Mouse (Mus musculus) spleen, adult 2 months (tissue): Measurements from ENCODE around the gene Kat6b. TPM values are rescaled to one million over a fixed set of nuclear protein-coding genes. Genes with fewer than 3 reads are reported as not detected.
A peak's percentile ranks its signal among the peaks of the same experiment; 100 is the strongest.

ENCODE experiments used
- DNase-seq, 2 experiments: peaks; one replicate each; pipeline versions ENCODE4 v3.0.0 to v3.0.0-alpha.2; 2012 to 2021; ENCODE audit warnings: low spot score in 2 of 2, low read depth in 1 of 2
- H3K27ac ChIP-seq: fragments of 200-500 bp; 2 replicates; pipeline ENCODE4 v1.5.1; 2012; ENCODE audit warnings: low read length, inconsistent platforms; ENCODE audit not compliant: insufficient read depth
- H3K27me3 ChIP-seq: fragments of 200-500 bp; 2 replicates; pipeline ENCODE4 v1.6.1; 2012; ENCODE audit warnings: mild to moderate bottlenecking, moderate library complexity, low read length, inconsistent platforms; ENCODE audit not compliant: control insufficient read depth, insufficient read depth
- H3K36me3 ChIP-seq: fragments of 200-500 bp; 2 replicates; pipeline ENCODE4 v1.6.1; 2012; ENCODE audit warnings: mild to moderate bottlenecking, low read length, inconsistent platforms; ENCODE audit not compliant: control insufficient read depth, insufficient read depth
- H3K4me1 ChIP-seq: fragments of 200-500 bp; 2 replicates; pipeline ENCODE4 v1.6.1; 2011; ENCODE audit warnings: inconsistent platforms; ENCODE audit not compliant: control insufficient read depth, insufficient read depth, insufficient read length
- H3K4me3 ChIP-seq: fragments of 200-500 bp; 2 replicates; pipeline ENCODE4 v1.5.1; 2011; ENCODE audit warnings: mild to moderate bottlenecking, inconsistent platforms; ENCODE audit not compliant: insufficient read depth, insufficient read length; ENCODE audit errors: extremely low read depth
- CTCF ChIP-seq: fragments of 200-500 bp; IDR thresholded peaks from 2 replicates; pipeline ENCODE4 v1.5.1; 2011; ENCODE audit warnings: mild to moderate bottlenecking, inconsistent platforms; ENCODE audit not compliant: insufficient read depth, insufficient read length, insufficient replicate concordance; ENCODE audit errors: extremely low read depth
- POLR2A ChIP-seq: fragments of 200-500 bp; IDR thresholded peaks from 2 replicates; pipeline ENCODE4 v1.6.1; 2011; ENCODE audit warnings: low read depth, low read length, inconsistent platforms
- WGBS: fragments of 180-500 bp; shearing (Covaris S2); methylation state at CpG from one replicate; pipeline ENCODE4 v1.1.7; 2018; 5-methylcytosine and 5-hydroxymethylcytosine counted together
- polyA plus RNA-seq: library from polyadenylated mRNA; depleted of rRNA; stranded (reverse); fragments of >200 nt; gene quantifications from 2 replicates; pipeline ENCODE4 v1.2.3, GENCODE M21; 2012

The Kat6b gene
- polyA plus RNA-seq, 1 experiment: 6.1 TPM

GRCm38 (mm10) chr14:21498361-21498996 is 17.2 kb downstream of the Kat6b start:
- Histone ChIP-seq H3K4me3 (no peak overlapping the region), H3K27me3 (peaks cover 4% of the 10 kb centered on the region; the same call in 1 of the 2 replicates), H3K4me1 (peaks cover 3% of the 10 kb centered on the region; the same call in 1 of the 2 replicates), H3K27ac (no peak overlapping the region), H3K36me3 (no peaks in the 10 kb centered on the region)
- 24% methylated on average over 7 of the region's 7 CpGs for WGBS
- no peak for DNase-seq
- TF ChIP-seq POLR2A: no peak

- Histone ChIP-seq H3K27me3 (peaks cover 4% of the 10 kb centered on the region; the same call in 1 of the 2 replicates), H3K27ac (no peak overlapping the region), H3K4me1 (peaks cover 3% of the 10 kb centered on the region; the same call in 1 of the 2 replicates), H3K4me3 (peak overlapping the region; percentile 78), H3K36me3 (no peaks in the 10 kb centered on the region)
- TF ChIP-seq POLR2A: no peak
- no peak for TF ChIP-seq CTCF
- no peak for DNase-seq
- 2% methylated on average over 33 of the region's 33 CpGs for WGBS
These were observed 17.9 kb downstream of the Kat6b start for GRCm38 (mm10) chr14:21499011-21499581.

- WGBS: 1% methylated on average over 52 of the region's 57 CpGs
- Histone ChIP-seq H3K27me3 (peaks cover 4% of the 10 kb centered on the region; the same call in 1 of the 2 replicates), H3K27ac (peak overlapping the region; percentile 68), H3K4me1 (peaks cover 3% of the 10 kb centered on the region; the same call in 1 of the 2 replicates), H3K4me3 (peak overlapping the region; percentile 78), H3K36me3 (no peaks in the 10 kb centered on the region)
- DNase-seq: peak; percentile 11 to 63
- no peak for TF ChIP-seq POLR2A
- no peak for TF ChIP-seq CTCF
These were observed 18.5 kb downstream of the Kat6b start for GRCm38 (mm10) chr14:21499631-21500153.

- under 1% methylated on average over 75 of the region's 75 CpGs for WGBS
- Histone ChIP-seq H3K36me3 (no peaks in the 10 kb centered on the region), H3K4me1 (peaks cover 3% of the 10 kb centered on the region; the same call in 1 of the 2 replicates), H3K27ac (peak overlapping the region; percentile 99), H3K4me3 (peak overlapping the region; percentile 87), H3K27me3 (peaks cover 4% of the 10 kb centered on the region; the same call in 1 of the 2 replicates)
- peak; percentile 99 to 100 for DNase-seq
- peak; percentile 45; the same call in 1 of the 2 replicates for TF ChIP-seq POLR2A
- no peak for TF ChIP-seq CTCF
These were observed 19.2 kb downstream of the Kat6b start for GRCm38 (mm10) chr14:21500154-21501047.

- TF ChIP-seq CTCF (no peak), POLR2A (no peak)
- WGBS: 2% methylated on average over 35 of the region's 38 CpGs
- peak; percentile 75 to 86 for DNase-seq
- H3K36me3 ChIP-seq: no peaks in the 10 kb centered on the region
- peaks cover 3% of the 10 kb centered on the region; the same call in 1 of the 2 replicates for H3K4me1 ChIP-seq
- H3K27me3 ChIP-seq: peaks cover 4% of the 10 kb centered on the region; the same call in 1 of the 2 replicates
- H3K27ac ChIP-seq: peak overlapping the region; percentile 99
- peak overlapping the region; percentile 87 for H3K4me3 ChIP-seq
These were observed 19.9 kb downstream of the Kat6b start for GRCm38 (mm10) chr14:21501048-21501657.

GRCm38 (mm10) chr14:21505036-21505435 is 23.8 kb downstream of the Kat6b start:
- no peak for DNase-seq
- WGBS: 29% methylated on average over 4 of the region's 4 CpGs
- H3K27me3 ChIP-seq: no peaks in the 10 kb centered on the region
- no peak overlapping the region for H3K27ac ChIP-seq
- H3K36me3 ChIP-seq: no peaks in the 10 kb centered on the region
- no peaks in the 10 kb centered on the region for H3K4me1 ChIP-seq
- H3K4me3 ChIP-seq: no peak overlapping the region
- TF ChIP-seq CTCF (no peak), POLR2A (no peak)
